Mouse (Mus musculus) NIH3T3 (cell line): ENCODE data around the gene Snrpd2.
"Not testable (repeated sequence)": the region's sequence is repeated elsewhere in the genome, so short reads cannot be mapped to it uniquely, and the experiment has no call there.

Experiments used
- DNase-seq: peaks from one replicate; pipeline ENCODE4 v3.0.0-alpha.2; 2012; ENCODE audit warnings: low read depth

Gene Snrpd2

GRCm38 (mm10) chr7:19148875-19149541 lies 514 bp upstream of the Snrpd2 start, which contains the start of gene Qpctl:
Gene Qpctl (minus strand): TSS chr7:19149291.
- DNase-seq = peak; percentile 99

- not testable (repeated sequence) for DNase-seq
Measured at GRCm38 (mm10) chr7:19151121-19151520, 1.6 kb downstream of the Snrpd2 start.

- DNase-seq = no peak
Measured at GRCm38 (mm10) chr7:19154796-19155195, 5.3 kb downstream of the Snrpd2 start.

GRCm38 (mm10) chr7:19155825-19156475 lies 6.4 kb downstream of the Snrpd2 start:
- peak; percentile 91 for DNase-seq

- DNase-seq = peak; percentile 51
Measured at GRCm38 (mm10) chr7:19157160-19157800, 7.8 kb downstream of the Snrpd2 start.

GRCm38 (mm10) chr7:19158601-19159000 lies 9.1 kb downstream of the Snrpd2 start:
- DNase-seq = no peak

- no peak for DNase-seq
Measured at GRCm38 (mm10) chr7:19159411-19159810, 9.9 kb downstream of the Snrpd2 start.

GRCm38 (mm10) chr7:19160115-19160514 lies 10.6 kb downstream of the Snrpd2 start:
- no peak for DNase-seq

GRCm38 (mm10) chr7:19162928-19163327 lies 13.4 kb downstream of the Snrpd2 start:
- no peak for DNase-seq

GRCm38 (mm10) chr7:19163752-19164151 lies 14.2 kb downstream of the Snrpd2 start:
- DNase-seq = peak; percentile 40

GRCm38 (mm10) chr7:19164189-19164588 lies 14.7 kb downstream of the Snrpd2 start:
- DNase-seq = no peak

- no peak for DNase-seq
Measured at GRCm38 (mm10) chr7:19164978-19165377, 15.5 kb downstream of the Snrpd2 start.

GRCm38 (mm10) chr7:19165656-19166423 lies 16.3 kb downstream of the Snrpd2 start, which contains the start of gene Gipr:
Gene Gipr (minus strand): TSS chr7:19166127.
- no peak for DNase-seq

- DNase-seq = no peak
Measured at GRCm38 (mm10) chr7:19166990-19167389, 17.5 kb downstream of the Snrpd2 start.

- no peak for DNase-seq
Measured at GRCm38 (mm10) chr7:19169506-19169905, 20.0 kb downstream of the Snrpd2 start.

GRCm38 (mm10) chr7:19170142-19170541 lies 20.6 kb downstream of the Snrpd2 start:
- DNase-seq = peak; percentile 25

- DNase-seq = no peak
Measured at GRCm38 (mm10) chr7:19171831-19172230, 22.3 kb downstream of the Snrpd2 start.

- DNase-seq = peak; percentile 78
Measured at GRCm38 (mm10) chr7:19172874-19173273, 23.4 kb downstream of the Snrpd2 start.

GRCm38 (mm10) chr7:19175708-19176515 lies 26.4 kb downstream of the Snrpd2 start, which contains the start of gene Eml2:
Gene Eml2 (plus strand): TSS chr7:19176421.
- DNase-seq = peak; percentile 22

GRCm38 (mm10) chr7:19176516-19176947 lies 27.0 kb downstream of the Snrpd2 start:
- DNase-seq = no peak

GRCm38 (mm10) chr7:19177216-19177615 lies 27.7 kb downstream of the Snrpd2 start:
- DNase-seq = no peak
